Mouse (Mus musculus): ENCODE data around the gene Mitf. TPM values are rescaled to one million over a fixed set of nuclear protein-coding genes. Genes with fewer than 3 reads are reported as not detected.

Mitf gene
- total RNA-seq, 2 experiments from 2014 or later = 9.4 to 10.2 TPM

- DNase-seq = no peak
Observed at GRCm38 (mm10) chr6:97881935-97882334, 75.1 kb downstream of the Mitf start.

GRCm38 (mm10) chr6:97882931-97883330, 76.1 kb downstream of the Mitf start:
- DNase-seq = no peak

GRCm38 (mm10) chr6:97883496-97883895, 76.6 kb downstream of the Mitf start:
- DNase-seq = no peak

- DNase-seq = no peak
Observed at GRCm38 (mm10) chr6:97884971-97885370, 78.1 kb downstream of the Mitf start.

- DNase-seq = no peak
Observed at GRCm38 (mm10) chr6:97885606-97886005, 78.8 kb downstream of the Mitf start.

GRCm38 (mm10) chr6:97887893-97888292, 81.0 kb downstream of the Mitf start:
- DNase-seq = no peak

- DNase-seq = no peak
Observed at GRCm38 (mm10) chr6:97888596-97888995, 81.7 kb downstream of the Mitf start.

GRCm38 (mm10) chr6:97893546-97893945, 86.7 kb downstream of the Mitf start:
- no peak for DNase-seq

GRCm38 (mm10) chr6:97897191-97897590, 90.3 kb downstream of the Mitf start:
- no peak for DNase-seq

- DNase-seq = no peak
Observed at GRCm38 (mm10) chr6:97898085-97898484, 91.2 kb downstream of the Mitf start.

GRCm38 (mm10) chr6:97901561-97901960, 94.7 kb downstream of the Mitf start:
- DNase-seq = peak; percentile 69 to 76

- no peak for DNase-seq
Observed at GRCm38 (mm10) chr6:97902205-97902604, 95.4 kb downstream of the Mitf start.

GRCm38 (mm10) chr6:97914768-97915167, 107.9 kb downstream of the Mitf start:
- DNase-seq = no peak

GRCm38 (mm10) chr6:97916386-97916903, 109.6 kb downstream of the Mitf start:
- DNase-seq = no peak

- no peak for DNase-seq
Observed at GRCm38 (mm10) chr6:97918051-97918450, 111.2 kb downstream of the Mitf start.

- DNase-seq = no peak
Observed at GRCm38 (mm10) chr6:97918481-97918880, 111.6 kb downstream of the Mitf start.

GRCm38 (mm10) chr6:97919287-97919686, 112.4 kb downstream of the Mitf start:
- no peak for DNase-seq

GRCm38 (mm10) chr6:97921591-97921990, 114.7 kb downstream of the Mitf start:
- no peak for DNase-seq

GRCm38 (mm10) chr6:97924221-97924620, 117.4 kb downstream of the Mitf start:
- peak; percentile 23 to 48 for DNase-seq

GRCm38 (mm10) chr6:97929051-97929450, 122.2 kb downstream of the Mitf start:
- DNase-seq = no peak

- no peak for DNase-seq
Observed at GRCm38 (mm10) chr6:97929466-97929865, 122.6 kb downstream of the Mitf start.

GRCm38 (mm10) chr6:97937139-97937538, 130.3 kb downstream of the Mitf start:
- DNase-seq = no peak

GRCm38 (mm10) chr6:97937897-97938614, 131.2 kb downstream of the Mitf start:
- no peak for DNase-seq

- no peak for DNase-seq
Observed at GRCm38 (mm10) chr6:97940916-97941315, 134.1 kb downstream of the Mitf start.
